Mouse (Mus musculus) adrenal gland, adult 10 weeks (tissue): ENCODE results near the gene Mpig6b. TPM values are rescaled to one million over a fixed set of nuclear protein-coding genes. Genes with fewer than 3 reads are reported as not detected.

Experiments
- polyA plus RNA-seq: library from polyadenylated mRNA; stranded (reverse); fragments of 350-450 nt; fragmentation: Illumina TruSeq; extraction: RNeasy Lipid Tissue Mini Kit (QIAGEN cat#74804); gene quantifications from one replicate; pipeline ENCODE4 v1.2.3, GENCODE M21; 2014; ENCODE audit warnings: low read depth, low replicate concordance

Gene Mpig6b
- polyA plus RNA-seq, 1 experiment from 2014 or later = not detected

Other genes starting within 250 kb of the Mpig6b start
- 11.5 TPM for gene Stk19, start 229.2 kb downstream of the Mpig6b start, polyA plus RNA-seq
- 3.9 TPM for gene Dxo, start 229.2 kb downstream of the Mpig6b start, polyA plus RNA-seq
- 3.8 TPM for gene Skiv2l, start 216.0 kb downstream of the Mpig6b start, polyA plus RNA-seq
- gene Nelfe, start 215.8 kb downstream of the Mpig6b start, polyA plus RNA-seq = 2.9 TPM
- gene Cfb, start 203.7 kb downstream of the Mpig6b start, polyA plus RNA-seq = 1.3 TPM
- gene Zbtb12, start 186.7 kb downstream of the Mpig6b start, polyA plus RNA-seq = 2.7 TPM
- gene Gm20547, start 184.1 kb downstream of the Mpig6b start, polyA plus RNA-seq = 1.3 TPM
- gene C2, start 167.9 kb downstream of the Mpig6b start, polyA plus RNA-seq = 20.2 TPM
- gene Ehmt2, start 167.7 kb downstream of the Mpig6b start, polyA plus RNA-seq = 10.5 TPM
- gene Slc44a4, start 151.7 kb downstream of the Mpig6b start, polyA plus RNA-seq = not detected
- gene Neu1, start 134.9 kb downstream of the Mpig6b start, polyA plus RNA-seq = 3.5 TPM
- 46.5 TPM for gene Hspa1b, start 106.9 kb downstream of the Mpig6b start, polyA plus RNA-seq
- not detected for gene Gm20481, start 96.3 kb downstream of the Mpig6b start, polyA plus RNA-seq
- gene Hspa1a, start 94.0 kb downstream of the Mpig6b start, polyA plus RNA-seq = 23.9 TPM
- not detected for gene Hspa1l, start 93.5 kb downstream of the Mpig6b start, polyA plus RNA-seq
- gene Lsm2, start 84.3 kb downstream of the Mpig6b start, polyA plus RNA-seq = 9.4 TPM
- gene Vars, start 65.2 kb downstream of the Mpig6b start, polyA plus RNA-seq = 10.7 TPM
- not detected for gene Vwa7, start 49.6 kb downstream of the Mpig6b start, polyA plus RNA-seq
- gene Sapcd1, start 38.2 kb downstream of the Mpig6b start, polyA plus RNA-seq = not detected
- gene Msh5, start 19.4 kb downstream of the Mpig6b start, polyA plus RNA-seq = not detected
- gene Clic1, start 16.2 kb downstream of the Mpig6b start, polyA plus RNA-seq = 23.6 TPM
- not detected for gene Ddah2, start 7.1 kb downstream of the Mpig6b start, polyA plus RNA-seq
- gene Ly6g6c, start 796 bp downstream of the Mpig6b start, polyA plus RNA-seq = not detected
- gene Ly6g6e, start 10.7 kb upstream of the Mpig6b start, polyA plus RNA-seq = not detected
- not detected for gene Ly6g6d, start 11.9 kb upstream of the Mpig6b start, polyA plus RNA-seq
- gene Ly6g6f, start 19.4 kb upstream of the Mpig6b start, polyA plus RNA-seq = not detected
- 4.8 TPM for gene Abhd16a, start 23.1 kb upstream of the Mpig6b start, polyA plus RNA-seq
- not detected for gene Ly6g5c, start 42.1 kb upstream of the Mpig6b start, polyA plus RNA-seq
- gene Ly6g5b, start 49.2 kb upstream of the Mpig6b start, polyA plus RNA-seq = not detected
- 1.4 TPM for gene Gpank1, start 55.3 kb upstream of the Mpig6b start, polyA plus RNA-seq
- gene Csnk2b, start 55.9 kb upstream of the Mpig6b start, polyA plus RNA-seq = 163 TPM
- gene D17H6S53E, start 60.2 kb upstream of the Mpig6b start, polyA plus RNA-seq = 1.3 TPM
- not detected for gene Apom, start 65.9 kb upstream of the Mpig6b start, polyA plus RNA-seq
- gene Bag6, start 69.0 kb upstream of the Mpig6b start, polyA plus RNA-seq = 11.5 TPM
- 7.2 TPM for gene Prrc2a, start 98.7 kb upstream of the Mpig6b start, polyA plus RNA-seq
- gene Aif1, start 109.9 kb upstream of the Mpig6b start, polyA plus RNA-seq = 8.7 TPM
- not detected for gene Lst1, start 122.3 kb upstream of the Mpig6b start, polyA plus RNA-seq
- not detected for gene Ltb, start 128.3 kb upstream of the Mpig6b start, polyA plus RNA-seq
- gene Tnf, start 135.8 kb upstream of the Mpig6b start, polyA plus RNA-seq = not detected
- gene Lta, start 139.2 kb upstream of the Mpig6b start, polyA plus RNA-seq = not detected
- gene Gm16181, start 154.7 kb upstream of the Mpig6b start, polyA plus RNA-seq = not detected
- 5.0 TPM for gene Atp6v1g2, start 167.5 kb upstream of the Mpig6b start, polyA plus RNA-seq
- gene Nfkbil1, start 169.6 kb upstream of the Mpig6b start, polyA plus RNA-seq = not detected
- gene Ddx39b, start 175.6 kb upstream of the Mpig6b start, polyA plus RNA-seq = 11.1 TPM
- gene H2-D1, start 196.5 kb upstream of the Mpig6b start, polyA plus RNA-seq = 42.0 TPM